Mouse (Mus musculus) liver, postnatal 0 days (tissue): ENCODE measurements around the gene Dcakd.
A peak's percentile ranks its signal among the peaks of the same experiment; 100 is the strongest.

Source experiments
- CTCF ChIP-seq: sonication (generic); IDR thresholded peaks from 2 replicates; pipeline ENCODE4 v1.5.1; 2016; ENCODE audit warnings: antibody characterized with exemption, low read depth
- EP300 ChIP-seq: IDR thresholded peaks from 2 replicates; pipeline ENCODE4 v1.6.1; 2016; ENCODE audit warnings: antibody characterized with exemption, low read depth, mild to moderate bottlenecking

DNA sequence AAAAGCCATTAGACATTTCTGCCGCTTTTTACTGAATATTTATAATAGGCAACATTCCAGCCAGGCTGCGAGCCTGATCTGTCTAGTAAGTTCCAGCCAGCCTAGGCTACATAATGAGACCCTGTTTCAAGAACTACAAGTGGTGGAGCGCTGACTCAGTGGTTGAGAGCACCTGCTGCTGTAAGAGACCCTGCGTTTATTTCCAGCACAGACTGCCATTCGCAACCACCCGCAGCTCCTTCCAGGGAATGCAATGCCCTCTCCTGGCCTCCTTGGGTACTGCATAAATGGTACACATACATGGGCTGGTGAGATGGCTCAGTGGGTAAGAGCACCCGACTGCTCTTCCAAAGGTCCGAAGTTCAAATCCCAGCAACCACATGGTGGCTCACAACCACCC is 18.9 kb downstream of the Dcakd start:
- TF ChIP-seq EP300 = no peak
- TF ChIP-seq CTCF = peak; percentile 60
